8 mouse cellular contexts compared by ENCODE assay signal in genomic region chr9:64021853-64022561, GRCm38 (mm10). TPM values are rescaled to one million over a fixed set of nuclear protein-coding genes. Genes with fewer than 3 reads are reported as not detected.
DNase-seq lines count a peak whose midpoint lies in the region; ATAC-seq and TF ChIP-seq lines count a peak whose summit lies in the region.

TSS of gene Smad6 (minus strand) at chr9:64022059.

- intact Hi-C loops in heart, postnatal 36 days (cut with DNase I): loop anchor here (1.0 to 10.0 kb wide), 3 partner anchors 53 to 417 kb away; partner anchors contain the start of genes Aagab and Iqch

- peak within 1 kb of the TSS; percentile 51 for H3K9ac ChIP-seq in forebrain, postnatal 0 days
- peak within 1 kb of the TSS; percentile 99 for H3K9ac ChIP-seq in lung, embryonic 14.5 days

- no peaks in the 10 kb centered on the region for H3K36me3 ChIP-seq in forebrain, postnatal 0 days (ENCODE audit: insufficient read depth)
- peaks cover 4% of the 10 kb centered on the region; the same call in 1 of the 2 replicates for H3K36me3 ChIP-seq in lung, embryonic 14.5 days (ENCODE audit: insufficient read depth)

- H3K4me3 ChIP-seq in brown adipose tissue, adult 24 weeks (ENCODE audit: insufficient read depth, low read depth, low read length): peak within 1 kb of the TSS; percentile 83
- H3K4me3 ChIP-seq in forebrain, postnatal 0 days (ENCODE audit: low read depth, low read length): peak within 1 kb of the TSS; percentile 45
- H3K4me3 ChIP-seq in layer of hippocampus, adult 2 months: peak within 1 kb of the TSS; percentile 54
- H3K4me3 ChIP-seq in lung, embryonic 14.5 days (ENCODE audit: low read depth, low read length): peak within 1 kb of the TSS; percentile 98

- no peak for TF ChIP-seq CTCF in forebrain, postnatal 0 days (IDR thresholded peaks at IDR 0.05; ENCODE audit: low read depth)
- TF ChIP-seq CTCF in layer of hippocampus, adult 2 months (conservative IDR thresholded peaks at IDR 0.05): peak; percentile 30; the same call in 1 of the 2 replicates
- TF ChIP-seq CTCF in lung, embryonic 14.5 days (IDR thresholded peaks at IDR 0.05; ENCODE audit: low read depth): no peak

- H3K27ac ChIP-seq in brown adipose tissue, adult 24 weeks (replicated peaks; ENCODE audit: low read depth, low read length): peak within 1 kb of the TSS; percentile 58
- H3K27ac ChIP-seq in forebrain, postnatal 0 days (ENCODE audit: low read depth, low read length): peak within 1 kb of the TSS; percentile 45; the same call in 1 of the 2 replicates
- H3K27ac ChIP-seq in layer of hippocampus, adult 2 months: peak within 1 kb of the TSS; percentile 73
- H3K27ac ChIP-seq in lung, embryonic 14.5 days (ENCODE audit: low read depth): peak within 1 kb of the TSS; percentile 99

- DNase-seq in ES-CJ7 (ENCODE audit: low read depth, low spot score): peak; percentile 95
- DNase-seq in forebrain, postnatal 0 days: peak; percentile 84
- DNase-seq in heart, postnatal 36 days: peak; percentile 85 to 88
- peak; percentile 47 to 61 for DNase-seq in layer of hippocampus, adult 2 months (ENCODE audit: low spot score in 2 of 2)
- DNase-seq in lung, embryonic 14.5 days: peak; percentile 100
- peak; percentile 75 for DNase-seq in thymus, postnatal 14 days

- peaks cover 37% of the 10 kb centered on the region for H3K27me3 ChIP-seq in forebrain, postnatal 0 days (ENCODE audit: insufficient read depth, low read length)
- H3K27me3 ChIP-seq in lung, embryonic 14.5 days (ENCODE audit: insufficient read depth, low read length): no peaks in the 10 kb centered on the region

- WGBS in forebrain, postnatal 0 days: under 1% methylated on average over 59 of the region's 60 CpGs
- under 1% methylated on average over 60 of the region's 60 CpGs for WGBS in lung, embryonic 14.5 days

- H3K4me1 ChIP-seq in brown adipose tissue, adult 24 weeks (ENCODE audit: control insufficient read depth, insufficient read depth, insufficient read length, low read length): peaks cover 11% of the 10 kb centered on the region
- peaks cover 17% of the 10 kb centered on the region for H3K4me1 ChIP-seq in forebrain, postnatal 0 days (ENCODE audit: insufficient read depth)
- peaks cover 9% of the 10 kb centered on the region for H3K4me1 ChIP-seq in lung, embryonic 14.5 days (ENCODE audit: insufficient read depth)

- peak within 1 kb of the TSS; percentile 74 for H3K4me2 ChIP-seq in forebrain, postnatal 0 days (ENCODE audit: low read depth)
- peak within 1 kb of the TSS; percentile 99 for H3K4me2 ChIP-seq in lung, embryonic 14.5 days

- ATAC-seq in forebrain, postnatal 0 days: peak; percentile 80
- peak; percentile 73 for ATAC-seq in lung, embryonic 14.5 days (ENCODE audit: insufficient read depth)
- peak; percentile 18; the same call in 1 of the 2 replicates for ATAC-seq in neutrophil, adult 5-6 weeks (ENCODE audit: extremely low read depth, insufficient number of reproducible peaks, low FRiP score, poor library complexity, severe bottlenecking)

- H3K9me3 ChIP-seq in forebrain, postnatal 0 days (ENCODE audit: low read length): no peaks in the 10 kb centered on the region
- H3K9me3 ChIP-seq in lung, embryonic 14.5 days (ENCODE audit: low read depth, low read length): no peaks in the 10 kb centered on the region

RNA-seq across cellular contexts. Expression of gene Smad6, which starts in this region (rescaled TPM):
- polyA plus RNA-seq in brown adipose tissue, adult 24 weeks (2012; ENCODE audit: insufficient read depth, insufficient read length, missing spikeins): 5.3 and 14.8 TPM in 2 replicates
- total RNA-seq in forebrain, postnatal 0 days (2014; rRNA removed): 4.5 and 7.5 TPM in 2 replicates
- 1.4 and 1.5 TPM in 2 replicates for polyA plus RNA-seq in forebrain, postnatal 0 days (2015; fragmentation: Nextera tagmentation; extraction: Ambion mirVana)
- 10 to 100 TPM; 11.4 to 16.3 TPM for total RNA-seq in heart, postnatal 36 days (2021)
- 1 to 10 TPM; 2.1 to 2.3 TPM for total RNA-seq in layer of hippocampus, adult 2 months (2021)
- 13.6 and 15.3 TPM in 2 replicates for polyA plus RNA-seq in lung, embryonic 14.5 days (2014; fragmentation: Nextera tagmentation; extraction: Ambion mirVana)
- total RNA-seq in neutrophil, adult 5-6 weeks (2017): not detected in 2 replicates

Comparison
In these comparisons a context has a peak if more than half of its experiments do, and no peak if none do; other contexts are left out.
1. Peak in every context shown above with its lines: DNase-seq, ATAC-seq, H3K4me3 ChIP-seq and H3K27ac ChIP-seq.
2. Peak in ATAC-seq in neutrophil, adult 5-6 weeks; RNA of the gene not detected or under 1 TPM.
3. H3K27ac ChIP-seq: peak in every context shown above with its lines; median percentile 99 in lung, embryonic 14.5 days; 73 in layer of hippocampus, adult 2 months; 58 in brown adipose tissue, adult 24 weeks; 45 in forebrain, postnatal 0 days.
4. H3K4me3 ChIP-seq: peak in every context shown above with its lines; median percentile 98 in lung, embryonic 14.5 days; 83 in brown adipose tissue, adult 24 weeks; 54 in layer of hippocampus, adult 2 months; 45 in forebrain, postnatal 0 days.
5. ATAC-seq: peak in every context shown above with its lines; median percentile 80 in forebrain, postnatal 0 days; 73 in lung, embryonic 14.5 days; 18 in neutrophil, adult 5-6 weeks.